Mouse (Mus musculus): Measurements from ENCODE around the gene Fam198b.

GRCm38 (mm10) chr3:79984542-79984941, 100.2 kb downstream of the Fam198b start:
- no peak for TF ChIP-seq CTCF (IDR thresholded peaks at IDR 0.05; ENCODE audit: low read depth, low read length)
- TF ChIP-seq POLR2A (IDR thresholded peaks at IDR 0.05; ENCODE audit: insufficient read depth, low read length): no peak
